Mouse (Mus musculus) liver, adult 2 months (tissue): Measurements from ENCODE around the gene Atp5g3. TPM values are rescaled to one million over a fixed set of nuclear protein-coding genes. Genes with fewer than 3 reads are reported as not detected.
A peak's percentile ranks its signal among the peaks of the same experiment; 100 is the strongest.

Source experiments
- DNase-seq: peaks from one replicate; pipeline ENCODE4 v3.0.0-alpha.2; 2011; ENCODE audit warnings: low read depth, low spot score; ENCODE audit errors: extremely low read depth
- H3K27ac ChIP-seq: fragments of 200-500 bp; replicated peaks from 2 replicates; pipeline ENCODE4 v1.5.1; 2012; ENCODE audit warnings: low read depth, mild to moderate bottlenecking, control low read depth, inconsistent platforms, low read length; ENCODE audit not compliant: insufficient read depth
- H3K27me3 ChIP-seq: fragments of 200-500 bp; 2 replicates; pipeline ENCODE4 v1.6.1; 2012; ENCODE audit warnings: mild to moderate bottlenecking, moderate library complexity, low read length, inconsistent platforms; ENCODE audit not compliant: control insufficient read depth, insufficient read depth
- H3K36me3 ChIP-seq: fragments of 200-500 bp; 2 replicates; pipeline ENCODE4 v1.6.1; 2012; ENCODE audit warnings: low read length, inconsistent platforms; ENCODE audit not compliant: control insufficient read depth, insufficient read depth
- H3K4me1 ChIP-seq: fragments of 200-500 bp; 2 replicates; pipeline ENCODE4 v1.6.1; 2011; ENCODE audit warnings: low read length; ENCODE audit not compliant: control insufficient read depth, insufficient read depth
- H3K4me3 ChIP-seq: fragments of 200-500 bp; 2 replicates; pipeline ENCODE4 v1.5.1; 2011; ENCODE audit warnings: low read depth, mild to moderate bottlenecking, control low read depth, low read length, moderate library complexity; ENCODE audit not compliant: insufficient read depth
- H3K79me2 ChIP-seq: fragments of 200-500 bp; 2 replicates; pipeline ENCODE4 v1.6.1; 2012; ENCODE audit warnings: inconsistent platforms, mild to moderate bottlenecking, low read length, moderate library complexity; ENCODE audit not compliant: control insufficient read depth, insufficient read depth
- H3K9ac ChIP-seq: fragments of 200-500 bp; 2 replicates; pipeline ENCODE4 v1.6.1; 2012; ENCODE audit warnings: low read depth, mild to moderate bottlenecking, control low read depth, inconsistent platforms, low read length
- CTCF ChIP-seq: fragments of 200-500 bp; IDR thresholded peaks from 2 replicates; pipeline ENCODE4 v1.5.1; 2011; ENCODE audit warnings: low read depth, low read length, control low read depth
- POLR2A ChIP-seq: fragments of 200-500 bp; IDR thresholded peaks from 2 replicates; pipeline ENCODE4 v1.6.1; 2011; ENCODE audit warnings: low read length, control low read depth; ENCODE audit not compliant: insufficient read depth; ENCODE audit errors: extremely low read depth
- WGBS: fragments of 180-500 bp; shearing (Covaris S2); methylation state at CpG from one replicate; pipeline ENCODE4 v1.1.7; 2018; 5-methylcytosine and 5-hydroxymethylcytosine counted together
- polyA plus RNA-seq: library from polyadenylated mRNA; depleted of rRNA; stranded (reverse); fragments of >200 nt; gene quantifications from 2 replicates; pipeline ENCODE4 v1.2.3, GENCODE M21; 2012
- total RNA-seq: library from RNA; depleted of rRNA; stranded (reverse); fragments of >200 nt; gene quantifications from 2 replicates; pipeline ENCODE4 v1.2.3, GENCODE M21; 2014

Gene Atp5g3
- total and polyA plus RNA-seq, 2 experiments, result 380 to 749 TPM

DNA sequence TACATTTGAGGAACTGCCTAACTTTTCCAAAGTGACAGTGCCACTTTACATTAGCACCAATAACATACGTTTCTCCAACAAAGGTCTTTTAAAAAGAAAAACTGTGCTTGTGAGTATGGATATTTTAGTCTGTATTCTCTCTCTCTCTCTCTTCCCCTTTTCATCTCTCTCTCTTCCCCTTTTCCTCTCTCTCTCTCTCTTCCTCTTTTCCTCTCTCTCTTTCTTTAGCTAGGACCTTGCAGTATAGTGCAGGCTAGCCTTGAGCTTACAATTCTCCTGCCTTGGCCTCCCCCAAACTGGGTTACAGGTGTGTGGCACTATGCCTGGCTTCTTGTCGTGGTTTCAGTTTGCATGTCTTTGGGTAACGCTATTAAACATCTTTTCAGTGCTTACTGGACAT, 31.7 kb upstream of the Atp5g3 start:
- 80% methylated on average over 3 of the region's 3 CpGs for WGBS
- no peak overlapping the region for H3K27ac ChIP-seq
- H3K36me3 ChIP-seq, result no peaks in the 10 kb centered on the region
- no peak overlapping the region for H3K9ac ChIP-seq
- no peak overlapping the region for H3K4me3 ChIP-seq
- H3K27me3 ChIP-seq, result no peaks in the 10 kb centered on the region
- TF ChIP-seq POLR2A (no peak), CTCF (no peak)
- DNase-seq, result no peak
- H3K4me1 ChIP-seq, result peaks cover 5% of the 10 kb centered on the region; the same call in 1 of the 2 replicates
- no peaks in the 10 kb centered on the region for H3K79me2 ChIP-seq

DNA sequence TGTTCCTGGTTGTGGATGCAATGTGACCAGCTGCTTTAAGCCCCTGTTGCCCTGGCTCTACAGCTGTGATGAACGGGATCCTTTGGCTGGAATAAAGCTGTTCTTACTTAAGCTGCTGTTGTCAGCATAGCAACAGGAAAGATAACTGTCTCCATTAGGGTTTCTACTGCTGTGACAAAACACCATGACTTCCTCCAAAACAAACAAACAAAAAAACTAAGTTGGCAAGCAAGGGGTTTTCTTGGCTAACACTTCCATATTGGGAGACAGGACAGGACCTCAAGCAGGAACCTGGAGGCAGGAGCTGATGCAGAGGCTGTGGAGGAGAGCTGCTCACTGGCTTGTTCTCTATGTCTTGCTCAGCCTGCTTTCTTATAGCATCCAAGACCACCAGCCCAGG, 30.2 kb upstream of the Atp5g3 start:
- whole genome bisulfite sequencing, result 27% methylated on average over 1 of the region's 1 CpGs
- Histone ChIP-seq H3K27ac (no peak overlapping the region), H3K4me3 (no peak overlapping the region), H3K36me3 (no peaks in the 10 kb centered on the region), H3K27me3 (no peaks in the 10 kb centered on the region), H3K79me2 (no peaks in the 10 kb centered on the region), H3K4me1 (peaks cover 5% of the 10 kb centered on the region; the same call in 1 of the 2 replicates), H3K9ac (no peak overlapping the region)
- TF ChIP-seq CTCF (no peak), POLR2A (no peak)
- peak; percentile 74 for DNase-seq

DNA sequence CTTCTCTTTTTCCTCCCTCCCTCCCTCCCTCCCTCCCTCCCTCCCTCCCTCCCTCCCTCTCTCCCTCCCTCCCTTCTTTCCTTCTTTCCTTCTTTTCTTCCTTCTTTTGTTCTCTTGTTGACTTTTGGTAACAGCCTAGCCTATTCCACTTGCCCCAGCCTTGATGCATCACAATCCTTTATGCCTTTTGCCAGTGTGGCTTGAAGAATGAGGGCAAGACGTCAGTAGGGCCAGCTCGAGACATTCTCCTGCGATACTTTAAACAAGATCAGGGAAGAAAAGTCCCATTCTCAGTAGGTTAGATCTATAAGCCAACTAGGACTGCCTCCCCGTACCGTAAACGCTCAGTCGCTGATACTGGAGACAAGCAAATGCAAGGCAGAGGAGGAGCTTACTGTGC, 29.3 kb upstream of the Atp5g3 start:
- H3K27ac ChIP-seq, result no peak overlapping the region
- H3K9ac ChIP-seq, result no peak overlapping the region
- H3K79me2 ChIP-seq, result no peaks in the 10 kb centered on the region
- TF ChIP-seq CTCF, result no peak
- TF ChIP-seq POLR2A, result no peak
- WGBS, result 88% methylated on average over 7 of the region's 7 CpGs
- no peaks in the 10 kb centered on the region for H3K27me3 ChIP-seq
- no peaks in the 10 kb centered on the region for H3K36me3 ChIP-seq
- peaks cover 5% of the 10 kb centered on the region; the same call in 1 of the 2 replicates for H3K4me1 ChIP-seq
- H3K4me3 ChIP-seq, result no peak overlapping the region
- DNase-seq, result no peak

DNA sequence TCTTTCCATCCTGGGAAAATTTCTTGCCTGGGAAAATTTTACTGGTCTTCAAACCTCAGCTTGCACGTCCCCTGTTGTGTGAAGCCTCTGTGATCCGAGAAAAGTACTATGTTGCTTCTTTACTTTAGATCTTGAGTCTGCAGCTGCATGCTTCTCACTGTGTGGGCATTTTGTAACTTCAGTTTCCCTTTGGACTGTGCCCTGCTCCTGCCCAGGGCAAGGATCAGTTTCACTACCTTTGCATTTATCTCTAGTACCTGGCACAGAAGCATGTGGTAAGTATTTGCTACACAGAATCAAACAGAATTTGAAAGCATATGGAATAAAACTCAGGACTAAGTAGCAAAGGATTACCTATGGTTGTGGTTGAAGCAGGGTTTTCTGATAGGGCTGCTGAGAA, 27.8 kb upstream of the Atp5g3 start:
- no peak overlapping the region for H3K4me3 ChIP-seq
- H3K79me2 ChIP-seq, result no peaks in the 10 kb centered on the region
- DNase-seq, result peak; percentile 91
- no peak overlapping the region for H3K9ac ChIP-seq
- H3K27ac ChIP-seq, result peak overlapping the region; percentile 68
- H3K4me1 ChIP-seq, result peaks cover 5% of the 10 kb centered on the region; the same call in 1 of the 2 replicates
- TF ChIP-seq CTCF (no peak), POLR2A (no peak)
- WGBS, result 32% methylated on average over 2 of the region's 2 CpGs
- H3K27me3 ChIP-seq, result no peaks in the 10 kb centered on the region
- no peaks in the 10 kb centered on the region for H3K36me3 ChIP-seq

DNA sequence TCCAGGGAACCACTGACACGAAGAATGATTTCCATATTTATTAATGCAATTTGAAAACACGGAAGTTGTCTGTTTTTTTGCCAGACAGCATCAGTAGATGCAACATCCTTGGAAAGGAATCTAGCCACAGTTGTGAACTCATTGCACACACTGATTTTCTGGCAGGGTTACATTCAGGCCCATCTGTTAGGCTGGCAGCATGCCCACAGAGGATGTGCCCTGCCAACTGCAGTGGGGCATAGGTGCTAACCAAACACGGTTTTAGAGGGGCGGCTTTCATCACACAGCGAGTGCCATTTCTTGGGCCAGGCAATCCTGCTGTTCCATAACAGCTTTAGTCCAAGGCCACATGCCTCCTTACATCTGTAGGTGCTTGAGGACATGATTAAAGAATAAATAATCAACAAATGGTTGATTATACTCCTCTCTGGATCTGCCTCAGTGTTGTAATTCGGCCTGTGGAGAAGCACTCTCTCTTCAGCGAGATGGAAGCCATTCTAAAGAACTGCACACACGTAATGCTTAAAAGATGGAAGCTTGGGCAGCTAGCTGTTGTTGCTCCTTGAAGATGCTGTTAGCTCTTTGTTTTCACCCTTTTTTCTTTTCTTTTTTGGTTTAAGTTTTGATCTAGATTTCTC, 21.7 kb upstream of the Atp5g3 start:
- Histone ChIP-seq H3K4me1 (no peaks in the 10 kb centered on the region), H3K79me2 (no peaks in the 10 kb centered on the region), H3K9ac (no peak overlapping the region), H3K27me3 (no peaks in the 10 kb centered on the region), H3K4me3 (no peak overlapping the region), H3K27ac (no peak overlapping the region), H3K36me3 (no peaks in the 10 kb centered on the region)
- WGBS, result 72% methylated on average over 8 of the region's 8 CpGs
- no peak for DNase-seq
- TF ChIP-seq CTCF (no peak), POLR2A (no peak)

DNA sequence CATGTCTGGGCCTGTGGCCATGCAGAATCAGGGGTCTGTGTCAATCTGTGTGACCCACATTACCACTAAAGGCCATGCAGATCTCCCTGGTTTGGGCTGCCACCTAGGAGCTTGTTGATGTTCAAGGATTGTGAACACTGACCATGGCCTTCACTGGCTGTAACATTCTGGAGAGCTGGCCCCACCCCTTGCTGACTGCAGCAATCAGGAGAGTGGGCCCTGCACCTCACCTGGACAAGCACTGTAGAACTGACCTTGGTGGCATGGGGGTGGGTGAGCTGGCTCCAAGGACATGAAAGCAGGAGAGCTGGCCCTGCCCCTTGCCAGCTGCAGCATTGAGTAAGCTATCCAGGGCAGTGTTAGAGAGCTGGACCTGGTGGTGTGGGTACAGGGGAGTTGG, 16.6 kb upstream of the Atp5g3 start:
- Histone ChIP-seq H3K79me2 (no peaks in the 10 kb centered on the region), H3K9ac (no peak overlapping the region), H3K27ac (no peak overlapping the region), H3K27me3 (no peaks in the 10 kb centered on the region), H3K4me3 (no peak overlapping the region), H3K36me3 (no peaks in the 10 kb centered on the region), H3K4me1 (no peaks in the 10 kb centered on the region)
- no peak for DNase-seq
- TF ChIP-seq POLR2A, result no peak
- no peak for TF ChIP-seq CTCF
